Mouse (Mus musculus) embryonic facial prominence, embryonic 10.5 days (tissue): ENCODE data around the gene Slc12a8. TPM values are rescaled to one million over a fixed set of nuclear protein-coding genes. Genes with fewer than 3 reads are reported as not detected.

Experiments
- DNase-seq: peaks from one replicate; pipeline ENCODE4 v3.0.0-alpha.2; 2017; ENCODE audit warnings: low spot score
- H3K27ac ChIP-seq: fragments of 300-500 bp; sonication (generic); replicated peaks from 2 replicates; pipeline ENCODE4 v1.5.1; 2016; ENCODE audit warnings: mild to moderate bottlenecking
- H3K27me3 ChIP-seq: fragments of 300-500 bp; sonication (generic); replicated peaks from 2 replicates; pipeline ENCODE4 v1.6.1; 2016; ENCODE audit warnings: low read depth, mild to moderate bottlenecking; ENCODE audit not compliant: poor library complexity, severe bottlenecking
- H3K36me3 ChIP-seq: fragments of 300-500 bp; sonication (generic); replicated peaks from 2 replicates; pipeline ENCODE4 v1.6.1; 2016; ENCODE audit warnings: mild to moderate bottlenecking, moderate library complexity
- H3K4me1 ChIP-seq: fragments of 300-500 bp; sonication (generic); 2 replicates; pipeline ENCODE4 v1.6.1; 2016
- H3K4me3 ChIP-seq: fragments of 300-500 bp; sonication (generic); 2 replicates; pipeline ENCODE4 v1.5.1; 2016; ENCODE audit warnings: mild to moderate bottlenecking, moderate library complexity
- H3K9me3 ChIP-seq: fragments of 300-500 bp; sonication (generic); 2 replicates; pipeline ENCODE4 v1.6.1; 2016; ENCODE audit warnings: mild to moderate bottlenecking
- WGBS: fragments of 180-500 bp; shearing (Covaris S2); methylation state at CpG from one replicate; pipeline ENCODE4 v1.1.7; 2016; 5-methylcytosine and 5-hydroxymethylcytosine counted together
- polyA plus RNA-seq: library from polyadenylated mRNA; unstranded; fragments of >200 nt; fragmentation: Nextera tagmentation; extraction: Ambion mirVana; gene quantifications from 2 replicates; pipeline ENCODE4 v1.2.1, GENCODE M21; 2016

Gene Slc12a8
- polyA plus RNA-seq, 1 experiment from 2014 or later = 0.50 TPM

DNA sequence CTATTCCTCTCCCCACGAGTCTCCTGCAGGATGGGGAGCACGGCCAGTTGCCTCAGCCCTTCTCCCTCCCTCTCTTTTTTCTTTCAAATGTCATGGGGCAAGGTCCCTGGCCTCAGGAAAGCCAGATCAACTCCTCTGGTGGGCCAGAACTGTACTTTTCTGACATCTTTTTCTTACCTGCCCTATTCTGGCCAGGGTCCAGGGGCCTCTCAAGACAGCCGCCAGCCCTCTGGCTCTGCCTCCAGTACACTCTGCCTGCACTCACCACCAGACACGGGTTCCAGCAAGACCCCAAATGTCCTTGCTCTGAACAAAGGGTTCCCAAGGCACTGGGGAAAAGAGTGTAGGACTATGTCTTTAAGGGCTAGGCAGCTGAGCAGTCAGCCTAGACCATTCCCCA is 499 bp downstream of the Slc12a8 start:
- Histone ChIP-seq H3K4me3 (peak overlapping the region; percentile 53), H3K36me3 (no peaks in the 10 kb centered on the region), H3K9me3 (no peaks in the 10 kb centered on the region), H3K27me3 (peaks cover 15% of the 10 kb centered on the region), H3K27ac (peak overlapping the region; percentile 77), H3K4me1 (peaks cover 24% of the 10 kb centered on the region)
- DNase-seq = no peak
- WGBS = 20% methylated on average over 4 of the region's 4 CpGs

GRCm38 (mm10) chr16:33518236-33518635 is 1.1 kb downstream of the Slc12a8 start:
- Histone ChIP-seq H3K27me3 (peaks cover 15% of the 10 kb centered on the region), H3K36me3 (no peaks in the 10 kb centered on the region), H3K4me1 (peaks cover 24% of the 10 kb centered on the region), H3K4me3 (no peak overlapping the region), H3K9me3 (no peaks in the 10 kb centered on the region), H3K27ac (no peak overlapping the region)
- DNase-seq = no peak
- 69% methylated on average over 7 of the region's 7 CpGs for WGBS

DNA sequence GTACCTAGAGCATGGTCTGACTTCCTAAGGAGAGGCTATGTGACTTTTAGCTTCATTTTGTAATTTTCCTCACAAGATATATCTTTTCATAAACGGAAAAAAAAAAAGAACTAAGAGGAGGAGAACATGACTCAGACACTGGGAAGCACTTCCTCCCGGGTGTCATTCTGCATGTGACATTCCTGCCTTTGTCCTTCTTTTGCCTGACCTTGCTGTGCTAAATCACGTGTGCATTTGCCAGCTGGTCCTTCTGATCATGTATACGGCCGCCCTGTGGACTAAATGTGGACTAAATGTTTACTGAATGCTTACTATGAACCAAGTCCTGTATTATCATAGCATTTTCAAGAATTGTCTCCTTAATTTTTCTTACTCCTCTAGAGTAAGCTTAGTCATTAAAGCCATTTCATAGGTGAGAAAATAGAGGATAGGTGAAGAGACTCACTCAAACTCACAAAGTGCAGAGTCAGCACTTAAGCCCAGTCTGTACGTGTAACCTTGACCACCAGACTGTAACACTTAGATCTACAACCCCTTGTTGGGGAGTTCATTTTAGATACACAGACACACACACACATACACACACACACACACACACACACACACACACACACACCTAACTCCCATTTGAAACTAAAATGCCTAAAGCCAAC is 2.9 kb downstream of the Slc12a8 start:
- Histone ChIP-seq H3K4me3 (no peak overlapping the region), H3K9me3 (no peaks in the 10 kb centered on the region), H3K27ac (no peak overlapping the region), H3K27me3 (peaks cover 15% of the 10 kb centered on the region), H3K36me3 (no peaks in the 10 kb centered on the region), H3K4me1 (peaks cover 24% of the 10 kb centered on the region)
- DNase-seq = no peak
- WGBS = 83% methylated on average over 6 of the region's 6 CpGs

GRCm38 (mm10) chr16:33522516-33522915 is 5.4 kb downstream of the Slc12a8 start:
- H3K36me3 ChIP-seq = no peaks in the 10 kb centered on the region
- no peak overlapping the region for H3K4me3 ChIP-seq
- no peak for DNase-seq
- peaks cover 12% of the 10 kb centered on the region for H3K4me1 ChIP-seq
- peaks cover 10% of the 10 kb centered on the region for H3K27me3 ChIP-seq
- no peak overlapping the region for H3K27ac ChIP-seq
- WGBS = 69% methylated on average over 4 of the region's 4 CpGs
- no peaks in the 10 kb centered on the region for H3K9me3 ChIP-seq

GRCm38 (mm10) chr16:33523571-33523970 is 6.4 kb downstream of the Slc12a8 start:
- no peak overlapping the region for H3K27ac ChIP-seq
- no peaks in the 10 kb centered on the region for H3K9me3 ChIP-seq
- 0 out of 2 replicates have a peak, but pooled peaks cover 3% of the 10 kb centered on the region for H3K4me1 ChIP-seq
- WGBS = 73% methylated on average over 10 of the region's 10 CpGs
- H3K4me3 ChIP-seq = no peak overlapping the region
- DNase-seq = no peak
- H3K36me3 ChIP-seq = no peaks in the 10 kb centered on the region
- no peaks in the 10 kb centered on the region; the same call in 1 of the 2 replicates for H3K27me3 ChIP-seq

- Histone ChIP-seq H3K36me3 (no peaks in the 10 kb centered on the region), H3K4me3 (no peak overlapping the region), H3K9me3 (no peaks in the 10 kb centered on the region), H3K4me1 (peaks cover 10% of the 10 kb centered on the region), H3K27me3 (no peaks in the 10 kb centered on the region), H3K27ac (peak overlapping the region; percentile 69)
- no peak for DNase-seq
- WGBS = 75% methylated on average over 11 of the region's 11 CpGs
These were observed 12.7 kb downstream of the Slc12a8 start for GRCm38 (mm10) chr16:33529502-33530454.

- DNase-seq = no peak
- Histone ChIP-seq H3K4me3 (no peak overlapping the region), H3K27ac (no peak overlapping the region), H3K4me1 (peaks cover 10% of the 10 kb centered on the region), H3K9me3 (no peaks in the 10 kb centered on the region), H3K27me3 (no peaks in the 10 kb centered on the region), H3K36me3 (no peaks in the 10 kb centered on the region)
- WGBS = 83% methylated on average over 8 of the region's 8 CpGs
These were observed 14.1 kb downstream of the Slc12a8 start for GRCm38 (mm10) chr16:33531184-33531583.

- no peak for DNase-seq
- no peak overlapping the region for H3K27ac ChIP-seq
- no peaks in the 10 kb centered on the region for H3K36me3 ChIP-seq
These were observed 19.3 kb downstream of the Slc12a8 start for GRCm38 (mm10) chr16:33536456-33536855.

DNA sequence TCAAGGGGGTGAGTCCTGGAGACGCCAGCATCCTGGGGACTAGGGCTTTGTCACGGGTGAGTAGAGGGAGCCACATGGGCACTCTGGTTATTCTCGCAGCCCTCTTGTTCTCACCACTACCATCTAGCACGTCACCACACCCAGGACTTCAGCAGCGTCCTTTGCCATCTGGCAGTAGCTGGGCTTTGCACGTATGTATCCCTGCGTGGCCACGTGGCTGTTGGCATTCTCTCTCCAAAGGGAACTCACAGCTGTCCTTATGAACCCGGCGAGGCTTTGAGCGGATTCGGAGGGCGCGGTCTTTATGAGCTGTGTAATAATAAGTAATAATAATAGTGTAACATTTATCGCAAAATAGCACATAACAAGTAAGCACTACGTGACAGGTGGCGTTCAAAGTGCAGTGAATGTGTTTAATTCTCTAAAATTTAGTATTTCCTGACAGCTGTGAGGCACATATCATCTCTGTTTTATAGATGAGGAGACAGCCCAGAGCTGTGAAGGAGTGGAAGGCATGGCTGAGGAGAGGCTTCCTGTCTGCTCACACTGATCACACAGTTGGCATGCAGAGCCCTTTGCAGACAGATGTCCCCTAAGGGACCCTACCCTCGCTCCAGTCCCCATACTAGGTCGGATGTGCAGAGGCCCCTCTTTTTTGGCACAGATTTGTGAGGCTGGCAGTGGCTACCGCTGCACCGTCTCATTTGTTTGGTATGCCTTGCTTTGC is 20.5 kb downstream of the Slc12a8 start:
- Histone ChIP-seq H3K4me1 (0 out of 2 replicates have a peak, but pooled peaks cover 3% of the 10 kb centered on the region), H3K36me3 (no peaks in the 10 kb centered on the region), H3K9me3 (no peaks in the 10 kb centered on the region), H3K27ac (no peak overlapping the region), H3K4me3 (no peak overlapping the region), H3K27me3 (no peaks in the 10 kb centered on the region)
- 89% methylated on average over 21 of the region's 21 CpGs for WGBS
- DNase-seq = no peak

More at GRCm38 (mm10) chr16:33536456-33536855, 19.3 kb downstream of the Slc12a8 start:
- Histone ChIP-seq H3K4me1 (0 out of 2 replicates have a peak, but pooled peaks cover 3% of the 10 kb centered on the region), H3K4me3 (no peak overlapping the region), H3K9me3 (no peaks in the 10 kb centered on the region), H3K27me3 (no peaks in the 10 kb centered on the region)
- WGBS = 78% methylated on average over 8 of the region's 8 CpGs

GRCm38 (mm10) chr16:33544346-33544745 is 27.2 kb downstream of the Slc12a8 start:
- H3K9me3 ChIP-seq = 0 out of 2 replicates have a peak, but pooled peaks cover 3% of the 10 kb centered on the region
- H3K4me1 ChIP-seq = peaks cover 6% of the 10 kb centered on the region; the same call in 1 of the 2 replicates
- 90% methylated on average over 2 of the region's 2 CpGs for WGBS
- H3K4me3 ChIP-seq = no peak overlapping the region
- no peak for DNase-seq
- no peak overlapping the region for H3K27ac ChIP-seq
- no peaks in the 10 kb centered on the region for H3K27me3 ChIP-seq
- no peaks in the 10 kb centered on the region for H3K36me3 ChIP-seq

DNA sequence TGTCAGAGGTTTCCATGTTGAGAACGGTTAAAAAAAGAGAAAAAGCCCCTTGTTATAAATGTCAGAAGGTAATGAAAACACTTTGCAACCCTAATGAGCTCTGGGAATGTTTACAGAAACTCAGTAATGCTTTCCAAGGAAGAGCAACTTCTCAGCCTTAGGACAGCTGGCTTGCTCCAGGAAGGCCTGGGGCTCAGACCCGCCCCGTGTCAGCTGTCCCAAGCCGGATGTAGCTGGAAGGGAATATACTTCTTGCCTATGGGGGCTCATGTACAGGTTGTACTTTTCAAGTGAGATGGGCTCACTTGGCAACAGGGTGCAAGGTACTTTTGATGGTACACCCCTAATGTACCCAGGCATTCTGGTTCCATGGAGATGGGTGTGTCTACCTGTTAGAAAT is 28.4 kb downstream of the Slc12a8 start:
- Histone ChIP-seq H3K36me3 (no peaks in the 10 kb centered on the region), H3K4me3 (no peak overlapping the region), H3K4me1 (peaks cover 5% of the 10 kb centered on the region; the same call in 1 of the 2 replicates), H3K27ac (no peak overlapping the region), H3K9me3 (0 out of 2 replicates have a peak, but pooled peaks cover 3% of the 10 kb centered on the region), H3K27me3 (no peaks in the 10 kb centered on the region)
- no peak for DNase-seq
- 87% methylated on average over 4 of the region's 4 CpGs for WGBS

DNA sequence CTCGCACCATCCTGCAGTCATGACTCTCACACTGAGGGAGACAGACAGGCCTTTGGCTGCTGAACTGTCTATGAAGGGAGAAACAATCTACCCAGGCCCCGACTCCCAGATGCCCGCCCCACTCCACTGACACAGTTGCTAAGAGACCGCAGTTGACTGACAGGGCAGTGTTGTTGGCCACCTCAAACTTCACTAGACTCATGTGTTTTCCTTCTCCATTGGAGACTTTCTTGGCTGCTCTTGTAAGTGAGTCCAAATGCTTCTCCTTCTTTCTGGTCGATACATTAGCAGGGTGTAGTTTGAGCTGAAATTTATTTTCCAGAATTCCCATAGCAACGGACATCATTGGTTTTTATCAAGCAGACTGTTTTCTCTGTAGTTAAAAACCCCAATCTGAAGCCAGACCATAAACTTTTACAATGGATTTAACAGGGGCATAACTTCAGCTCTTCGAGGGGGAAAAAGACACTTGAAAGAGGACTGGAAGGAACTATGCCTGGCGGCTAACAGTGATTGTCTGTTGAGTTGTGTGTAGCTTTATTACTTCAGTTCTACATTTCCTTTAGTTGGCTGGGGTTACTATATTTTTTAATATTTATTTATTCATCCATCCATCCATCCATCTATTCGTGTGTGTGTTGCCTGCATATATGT is 36.7 kb downstream of the Slc12a8 start:
- H3K27me3 ChIP-seq = no peaks in the 10 kb centered on the region
- H3K4me3 ChIP-seq = no peak overlapping the region
- no peaks in the 10 kb centered on the region for H3K9me3 ChIP-seq
- no peaks in the 10 kb centered on the region for H3K36me3 ChIP-seq
- peaks cover 6% of the 10 kb centered on the region; the same call in 1 of the 2 replicates for H3K4me1 ChIP-seq
- H3K27ac ChIP-seq = no peak overlapping the region
- 81% methylated on average over 9 of the region's 9 CpGs for WGBS
- no peak for DNase-seq
